Mouse (Mus musculus) liver, embryonic 11.5 days (tissue): ENCODE measurements around the gene Prmt6. TPM values are rescaled to one million over a fixed set of nuclear protein-coding genes. Genes with fewer than 3 reads are reported as not detected.

ENCODE experiments used
- polyA plus RNA-seq: library from polyadenylated mRNA; unstranded; fragments of >200 nt; fragmentation: Nextera tagmentation; extraction: Ambion mirVana; gene quantifications from 2 replicates; pipeline ENCODE4 v1.2.1, GENCODE M21; 2014

Prmt6 gene
- polyA plus RNA-seq, 1 experiment from 2014 or later = 20.2 TPM

Other genes with a start within 250 kb of the Prmt6 start
- gene Ntng1, start 107.0 kb downstream of the Prmt6 start, polyA plus RNA-seq = 0.10 and 1.1 TPM in 2 replicates